Mouse (Mus musculus): Measurements from ENCODE around the gene Olfr1412.

Olfr1412 gene

GRCm38 (mm10) chr1:92638736-92639135, 53.2 kb downstream of the Olfr1412 start:
- no peak for DNase-seq

- DNase-seq: no peak
Measured at GRCm38 (mm10) chr1:92640393-92640792, 54.8 kb downstream of the Olfr1412 start.
